Mouse (Mus musculus) olfactory bulb, adult 2 months (tissue): ENCODE results near the gene Cx3cr1.

Source experiments
- CTCF ChIP-seq: fragments of 200-500 bp; IDR thresholded peaks from 2 replicates; pipeline ENCODE4 v1.5.1; 2012; ENCODE audit warnings: low read depth, mild to moderate bottlenecking, low read length, moderate library complexity; ENCODE audit not compliant: insufficient read depth
- POLR2A ChIP-seq: fragments of 200-500 bp; IDR thresholded peaks from 2 replicates; pipeline ENCODE4 v1.6.1; 2012; ENCODE audit warnings: mild to moderate bottlenecking, low read depth, low read length, moderate library complexity; ENCODE audit not compliant: insufficient read depth

DNA sequence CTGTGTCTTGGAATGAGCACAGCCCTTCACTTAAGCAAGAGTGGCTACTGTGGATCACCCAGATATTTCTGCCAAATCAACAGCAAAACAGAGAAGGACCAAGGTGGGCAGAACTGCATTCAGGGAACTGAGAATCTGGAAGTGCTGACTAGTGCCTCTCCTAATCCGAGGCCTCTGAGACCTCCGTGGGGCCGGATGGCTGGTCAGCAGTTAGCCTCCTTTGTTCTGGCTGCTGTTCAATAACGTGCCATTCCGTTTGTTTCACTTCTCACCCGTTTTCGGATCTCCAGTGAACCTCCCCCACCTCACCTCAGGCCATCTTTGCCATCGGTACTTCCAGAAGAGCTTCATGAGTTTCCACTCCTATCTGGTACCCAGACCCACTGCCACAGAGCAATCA is 35.3 kb downstream of the Cx3cr1 start:
- TF ChIP-seq CTCF (no peak), POLR2A (no peak)
